Mouse (Mus musculus) spleen, postnatal 36 days (tissue): ENCODE measurements around the gene Grwd1.
A peak's percentile ranks its signal among the peaks of the same experiment; 100 is the strongest.

Source experiments
- DNase-seq, 2 experiments: peaks; one replicate each; pipeline ENCODE4 v3.0.0; 2022; ENCODE audit warnings: low spot score in 2 of 2, mixed read lengths in 1 of 2

Grwd1 gene

DNA sequence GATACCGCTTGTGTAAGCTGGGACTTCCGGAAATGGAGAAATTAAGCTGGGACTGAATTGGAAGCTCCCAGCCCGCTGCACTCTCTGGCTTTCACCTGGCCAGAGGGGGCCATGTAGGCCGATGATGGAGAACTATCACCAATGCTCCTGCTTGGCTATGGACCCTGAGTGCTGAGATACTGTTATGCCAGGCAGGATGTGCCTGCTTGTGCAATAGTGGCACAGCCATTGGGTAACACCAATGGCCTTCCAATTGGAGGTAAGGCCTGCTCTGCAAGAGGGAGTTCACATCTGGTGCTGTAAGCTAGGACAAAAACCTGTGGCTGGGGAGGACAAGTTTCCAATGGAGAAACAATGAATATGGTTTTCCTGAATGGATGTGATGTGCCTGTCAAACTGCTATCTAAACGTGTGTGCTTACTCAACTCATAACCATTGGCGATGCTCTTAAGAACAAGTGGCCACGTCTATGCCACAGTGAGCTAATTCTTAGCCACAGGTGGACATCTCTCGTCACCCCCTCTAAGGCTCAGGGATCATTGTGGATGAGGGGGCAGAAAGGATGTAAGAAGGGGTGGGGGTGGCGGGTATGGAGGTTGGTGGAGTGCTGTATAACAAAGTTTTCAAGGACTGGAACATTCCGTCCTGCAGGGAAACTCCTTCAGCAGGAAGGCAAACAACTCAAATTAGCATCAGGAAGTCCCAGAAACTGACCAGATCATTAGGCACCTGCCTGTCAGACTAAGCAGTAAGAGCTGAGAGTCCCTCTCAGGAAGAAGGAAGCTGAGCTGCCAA, 12.4 kb upstream of the Grwd1 start:
- DNase-seq: no peak

GRCm38 (mm10) chr7:45833924-45834323, 3.2 kb upstream of the Grwd1 start:
- no peak for DNase-seq

GRCm38 (mm10) chr7:45833148-45833790, 2.5 kb upstream of the Grwd1 start:
- DNase-seq: no peak

GRCm38 (mm10) chr7:45832428-45832827, 1.7 kb upstream of the Grwd1 start:
- DNase-seq: no peak

- no peak for DNase-seq
Observed at GRCm38 (mm10) chr7:45831128-45831525, 383 bp upstream of the Grwd1 start.

GRCm38 (mm10) chr7:45826631-45827030, 4.1 kb downstream of the Grwd1 start:
- DNase-seq: no peak

DNA sequence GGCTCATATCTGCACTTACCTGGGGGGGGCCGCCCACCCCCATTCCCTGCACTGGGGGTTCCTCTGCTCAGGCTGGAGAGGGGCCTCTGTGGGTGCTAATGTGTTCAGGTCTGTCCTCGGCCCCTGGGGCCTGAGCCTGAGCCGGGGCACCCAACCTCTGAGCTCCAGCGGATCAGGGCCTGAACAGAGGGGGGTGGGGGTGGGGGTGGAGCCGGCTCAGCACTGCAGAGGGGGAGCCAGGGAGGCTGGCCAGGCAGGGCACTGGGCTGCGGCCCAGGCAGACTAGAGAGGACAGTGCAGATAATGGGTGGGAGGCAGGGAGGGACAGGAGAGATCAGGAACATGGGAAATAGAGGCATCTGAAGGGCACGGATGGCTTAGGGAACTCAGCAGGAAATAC, 6.1 kb downstream of the Grwd1 start, which contains the start of gene Kcnj14:
Gene Kcnj14, minus strand, starts transcription at position 185 of the 400 bp plus-strand sequence.
- no peak for DNase-seq

- DNase-seq: no peak
Observed at GRCm38 (mm10) chr7:45820913-45821312, 9.8 kb downstream of the Grwd1 start.

GRCm38 (mm10) chr7:45819843-45820242, 10.9 kb downstream of the Grwd1 start:
- DNase-seq: no peak

GRCm38 (mm10) chr7:45815984-45816351, 14.8 kb downstream of the Grwd1 start:
- no peak for DNase-seq

GRCm38 (mm10) chr7:45815323-45815983, 15.3 kb downstream of the Grwd1 start:
- DNase-seq: no peak

- DNase-seq: no peak
Observed at GRCm38 (mm10) chr7:45814841-45815240, 15.9 kb downstream of the Grwd1 start.

DNA sequence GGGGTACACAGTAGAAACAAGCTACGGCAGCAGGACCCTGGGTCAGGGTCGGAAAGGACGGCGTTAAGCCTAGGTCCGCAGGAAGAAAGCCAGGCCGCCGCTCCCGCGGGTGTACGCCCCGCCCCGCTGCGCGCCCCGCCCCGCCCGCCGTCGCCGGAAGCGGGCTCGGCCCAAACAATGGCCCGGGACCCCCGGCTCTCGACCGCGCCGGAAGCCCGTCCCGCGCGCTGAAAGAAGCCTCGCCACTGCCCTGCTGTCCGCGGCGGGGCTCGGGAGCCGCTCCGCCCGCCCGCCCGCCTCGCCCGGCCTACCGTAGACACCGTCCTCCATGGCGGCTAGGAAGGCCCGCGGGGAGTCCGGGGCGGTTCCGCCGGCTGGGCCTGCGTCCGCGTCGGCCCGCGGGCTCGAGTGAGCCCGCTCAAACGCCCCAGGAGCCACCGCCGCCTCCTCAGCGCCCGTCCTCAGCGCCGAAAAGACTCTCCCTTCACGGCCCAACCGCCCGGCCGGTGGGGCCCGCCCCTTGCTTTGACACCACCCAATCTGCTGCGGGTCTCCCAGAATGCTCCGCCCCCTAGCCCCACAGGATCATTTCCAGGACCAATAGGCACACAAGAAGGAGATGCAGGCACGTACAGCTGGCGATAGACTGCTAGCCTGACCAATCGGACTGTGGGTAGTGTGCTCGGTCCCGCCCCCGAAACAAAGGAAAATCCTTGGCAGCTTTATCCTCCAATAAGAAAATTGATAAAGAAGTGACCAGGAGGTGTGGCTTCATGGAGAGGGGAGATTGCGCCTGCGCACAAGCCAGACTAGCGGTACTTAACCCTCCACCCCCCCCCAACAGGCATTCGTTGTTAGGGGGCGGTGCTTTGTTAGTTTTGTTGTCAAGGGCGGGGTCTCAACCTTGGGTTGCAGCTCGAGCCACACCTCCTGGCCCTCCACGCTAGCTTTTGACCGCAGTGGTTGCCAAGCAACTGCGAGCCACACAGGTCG, 16.7 kb downstream of the Grwd1 start, which contains the start of gene Cyth2:
Gene Cyth2, minus strand, starts transcription at position 795 of the 993 bp plus-strand sequence.
- DNase-seq: peak; percentile 99

DNA sequence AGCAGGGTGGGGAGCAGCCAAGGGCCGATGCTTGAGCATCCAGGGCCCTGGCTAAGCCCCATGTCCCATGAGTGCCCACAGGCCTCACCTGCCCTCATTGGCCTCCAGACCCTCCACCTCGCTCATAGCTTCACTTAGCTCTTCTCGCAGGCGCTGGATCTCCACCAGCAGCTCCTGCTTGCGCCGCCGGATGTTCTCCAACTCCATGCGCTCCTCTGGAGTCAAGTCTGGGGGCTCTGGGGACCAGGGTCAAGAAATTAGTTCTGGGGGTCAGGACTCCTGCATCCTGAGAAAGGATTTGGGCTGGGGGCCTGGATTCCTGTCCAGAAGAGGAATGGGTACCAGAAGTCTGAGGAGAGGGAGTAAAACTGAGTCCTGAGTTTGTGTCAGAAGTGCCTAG, 17.8 kb downstream of the Grwd1 start:
- DNase-seq: no peak

- DNase-seq: no peak
Observed at GRCm38 (mm10) chr7:45809276-45810075, 21.3 kb downstream of the Grwd1 start.

DNA sequence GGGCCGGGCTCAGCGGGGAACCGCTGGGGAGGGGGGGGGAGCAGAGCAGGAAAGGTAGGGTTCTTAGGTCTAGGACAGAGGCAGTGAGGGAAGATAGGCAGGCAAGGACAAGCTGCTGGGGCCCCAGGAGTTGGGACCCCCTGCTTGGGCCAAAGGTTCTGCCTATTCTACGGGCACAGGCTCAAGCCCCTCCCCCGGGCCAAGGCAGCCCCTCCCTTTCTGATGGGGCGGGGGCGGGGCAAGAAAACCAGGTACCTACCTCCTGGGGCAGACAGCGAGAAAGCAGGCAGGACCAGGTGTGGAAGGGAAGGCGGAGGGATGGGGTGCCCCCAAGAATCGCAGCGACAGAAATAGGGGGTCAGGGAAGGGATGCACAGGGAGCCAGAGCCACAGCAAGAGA, 22.3 kb downstream of the Grwd1 start:
- DNase-seq: no peak

DNA sequence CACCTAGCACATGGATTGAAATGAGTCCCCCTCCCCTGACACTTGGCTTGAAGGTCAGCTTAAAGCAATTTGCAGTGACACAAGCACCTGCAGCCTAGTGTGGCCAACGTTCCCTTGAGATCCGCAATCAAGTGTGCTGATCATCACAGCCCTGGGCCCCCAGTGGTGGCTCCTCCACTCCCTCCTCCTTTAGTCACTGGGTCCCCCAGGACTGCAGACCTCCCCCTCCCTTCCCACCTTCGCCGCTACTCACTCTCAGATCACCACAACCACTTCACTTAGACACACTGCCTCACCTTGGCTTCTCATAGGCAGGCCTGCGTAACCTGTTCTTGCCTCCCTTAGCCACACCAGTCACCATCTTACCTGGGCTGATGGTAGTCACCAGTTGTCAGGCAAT, 24.8 kb downstream of the Grwd1 start:
- no peak for DNase-seq

DNA sequence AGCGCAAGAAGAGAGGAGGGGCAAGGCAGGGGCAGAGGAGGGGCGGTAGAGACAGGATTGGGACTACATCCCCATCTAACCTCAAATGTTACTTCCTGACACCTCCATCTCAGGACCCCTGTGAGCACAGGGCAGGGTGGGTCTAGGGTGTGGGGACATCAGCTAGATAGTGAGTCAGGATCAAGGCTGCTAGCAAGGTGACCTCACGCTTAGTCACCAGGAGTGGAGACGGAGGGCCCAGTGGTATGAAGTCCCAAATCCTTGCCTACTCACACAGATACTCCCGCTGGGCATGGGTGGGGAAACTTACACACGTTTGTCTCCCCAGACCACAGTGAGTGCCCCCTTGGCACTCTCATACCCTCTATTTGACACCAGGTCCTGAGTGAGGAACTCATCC, 28.2 kb downstream of the Grwd1 start:
- DNase-seq: no peak

DNA sequence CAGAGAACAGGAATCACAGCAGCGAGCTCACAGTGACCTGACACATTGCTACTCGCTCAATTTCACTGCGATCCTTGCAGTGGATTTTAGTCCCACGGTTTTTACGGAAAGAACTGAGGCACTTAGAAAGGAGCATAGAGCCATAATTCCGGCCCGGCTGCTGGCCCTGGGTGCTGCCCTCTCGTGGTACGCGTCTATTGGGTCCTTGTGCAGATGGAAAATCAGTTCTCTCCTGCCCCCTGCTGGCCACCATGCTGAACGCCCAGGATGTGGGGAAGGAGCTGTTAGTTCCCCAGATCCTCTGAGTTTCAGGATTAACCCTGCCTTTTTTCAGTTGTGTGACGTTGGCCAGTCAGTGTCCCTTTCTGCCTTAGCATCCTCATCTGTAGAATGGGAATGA, 29.4 kb downstream of the Grwd1 start:
- peak; percentile 84 to 85 for DNase-seq

GRCm38 (mm10) chr7:45800546-45801204, 30.1 kb downstream of the Grwd1 start:
- DNase-seq: peak; percentile 46 to 57
